Mouse (Mus musculus): ENCODE data around the gene Hlcs. TPM values are rescaled to one million over a fixed set of nuclear protein-coding genes. Genes with fewer than 3 reads are reported as not detected.

Gene Hlcs
- polyA plus RNA-seq, 1 experiment from 2014 or later, result 8.0 TPM

- no peak overlapping the region for H3K27ac ChIP-seq
- ATAC-seq (ENCODE audit: low FRiP score), result no peak
- no peak overlapping the region for H3K9ac ChIP-seq
- no peak overlapping the region for H3K4me2 ChIP-seq
- no peaks in the 10 kb centered on the region for H3K9me3 ChIP-seq
- H3K27me3 ChIP-seq, result peaks cover 93% of the 10 kb centered on the region
- no peak overlapping the region for H3K4me3 ChIP-seq
- peaks cover 21% of the 10 kb centered on the region for H3K4me1 ChIP-seq (replicated peaks)
- 73% methylated on average over 12 of the region's 12 CpGs for WGBS
- H3K36me3 ChIP-seq, result 0 out of 2 replicates have a peak, but pooled peaks cover 5% of the 10 kb centered on the region
These were observed 82.3 kb downstream of the Hlcs start for GRCm38 (mm10) chr16:94230909-94231575.

DNA sequence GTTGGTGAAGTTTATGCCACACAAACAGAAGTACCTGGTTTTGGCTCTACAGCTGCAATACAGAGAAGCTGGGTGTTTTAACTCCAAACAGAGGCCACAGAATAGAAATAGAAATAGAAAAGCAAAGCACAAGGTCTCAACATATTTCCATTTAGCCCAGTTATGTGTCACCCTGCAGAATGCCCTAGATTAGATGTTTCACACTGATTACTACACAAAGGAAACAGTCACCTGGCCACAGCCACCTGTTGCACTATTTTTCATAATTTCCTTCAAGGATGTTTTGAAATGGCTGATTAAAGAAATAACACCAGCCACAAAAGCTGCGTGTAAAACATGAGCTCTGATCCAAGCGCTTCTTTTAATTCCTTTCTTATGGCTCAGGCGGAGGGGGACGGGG is 82.9 kb downstream of the Hlcs start:
- 89% methylated on average over 4 of the region's 4 CpGs for WGBS
- Histone ChIP-seq H3K9ac (no peak overlapping the region), H3K4me3 (no peak overlapping the region), H3K27ac (no peak overlapping the region), H3K4me1 (replicated peaks) (peaks cover 22% of the 10 kb centered on the region), H3K4me2 (no peak overlapping the region), H3K9me3 (no peaks in the 10 kb centered on the region), H3K36me3 (0 out of 2 replicates have a peak, but pooled peaks cover 5% of the 10 kb centered on the region), H3K27me3 (peaks cover 93% of the 10 kb centered on the region)
- ATAC-seq (ENCODE audit: low FRiP score), result no peak

- whole genome bisulfite sequencing, result 94% methylated on average over 7 of the region's 7 CpGs
- no peak overlapping the region for H3K9ac ChIP-seq
- ATAC-seq (ENCODE audit: low FRiP score), result no peak
- peaks cover 22% of the 10 kb centered on the region for H3K4me1 ChIP-seq (replicated peaks)
- no peak overlapping the region for H3K27ac ChIP-seq
- no peak overlapping the region for H3K4me2 ChIP-seq
- H3K36me3 ChIP-seq, result 0 out of 2 replicates have a peak, but pooled peaks cover 5% of the 10 kb centered on the region
- H3K4me3 ChIP-seq, result no peak overlapping the region
- H3K9me3 ChIP-seq, result no peaks in the 10 kb centered on the region
- peaks cover 93% of the 10 kb centered on the region for H3K27me3 ChIP-seq
These were observed 83.5 kb downstream of the Hlcs start for GRCm38 (mm10) chr16:94229890-94230289.

DNA sequence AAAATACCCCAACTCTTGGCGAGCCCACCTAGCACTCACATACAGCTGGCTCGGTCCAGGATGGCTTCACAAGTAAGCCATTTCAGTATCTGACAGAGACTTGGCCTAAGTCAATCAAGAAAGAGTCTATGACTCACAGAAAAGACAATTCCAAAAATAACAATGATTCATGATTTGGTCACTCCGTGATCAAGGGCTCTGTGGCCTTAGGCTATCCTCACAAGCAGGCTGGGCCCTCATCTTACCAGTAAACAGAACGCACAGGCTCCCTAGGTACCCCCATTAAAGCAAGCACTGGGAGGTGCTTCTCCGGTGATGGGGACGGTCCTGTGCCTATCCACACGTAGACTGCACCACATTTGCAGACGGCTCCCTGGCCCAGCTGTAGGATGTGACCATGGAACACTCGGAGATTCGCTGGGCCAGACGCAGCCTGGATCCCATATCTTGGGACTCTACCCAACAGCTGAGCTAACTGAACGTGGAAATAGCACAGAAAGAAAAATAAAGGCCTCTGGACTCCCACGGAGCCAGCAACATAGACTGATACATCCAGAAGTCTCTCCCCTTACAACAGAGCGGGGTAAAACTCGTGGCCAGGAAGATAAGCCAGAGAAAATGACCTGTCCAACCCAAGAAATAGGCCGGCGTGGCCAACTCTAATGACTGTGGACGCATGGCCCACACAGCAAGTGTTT is 84.4 kb downstream of the Hlcs start:
- WGBS, result 83% methylated on average over 18 of the region's 18 CpGs
- peaks cover 93% of the 10 kb centered on the region for H3K27me3 ChIP-seq
- no peak overlapping the region for H3K27ac ChIP-seq
- peaks cover 22% of the 10 kb centered on the region for H3K4me1 ChIP-seq (replicated peaks)
- no peak overlapping the region for H3K4me3 ChIP-seq
- H3K9ac ChIP-seq, result no peak overlapping the region
- H3K9me3 ChIP-seq, result no peaks in the 10 kb centered on the region
- 0 out of 2 replicates have a peak, but pooled peaks cover 5% of the 10 kb centered on the region for H3K36me3 ChIP-seq
- H3K4me2 ChIP-seq, result no peak overlapping the region
- ATAC-seq (ENCODE audit: low FRiP score), result no peak

DNA sequence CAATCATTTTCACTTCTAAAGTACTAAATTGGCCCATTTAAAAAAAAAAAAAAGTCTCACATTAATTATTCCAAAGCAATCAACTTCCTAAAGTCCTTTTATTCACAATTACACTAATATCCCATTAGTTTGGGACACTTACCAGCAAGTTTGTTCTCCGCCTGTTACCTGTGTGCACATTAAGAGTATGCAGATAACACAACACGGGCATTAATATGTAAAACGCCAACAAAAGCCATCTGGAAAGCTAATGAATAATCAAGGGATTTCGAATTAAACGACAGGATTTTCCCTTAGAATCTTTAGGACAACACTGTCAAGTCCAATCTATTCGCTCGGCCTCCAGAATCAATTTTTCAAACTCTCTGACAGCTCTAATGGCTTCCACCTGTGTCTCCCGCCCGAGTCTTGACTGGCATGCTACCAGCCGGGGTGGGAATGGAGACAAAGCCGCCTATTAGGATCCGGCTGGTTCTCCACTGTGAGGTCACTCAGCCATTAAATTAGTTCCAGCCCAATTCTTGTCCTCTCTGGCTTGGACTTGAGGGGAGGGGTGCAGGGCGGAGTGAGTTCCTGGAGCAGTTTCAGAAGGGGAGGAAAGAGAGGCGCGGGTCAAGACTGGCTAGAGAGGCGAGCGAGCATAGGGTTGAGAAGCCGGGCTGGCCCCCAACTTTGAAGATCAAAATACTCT is 85.9 kb downstream of the Hlcs start:
- H3K4me3 ChIP-seq, result no peak overlapping the region
- 0 out of 2 replicates have a peak overlapping the region, but pooled peaks have one; percentile 2 for H3K4me2 ChIP-seq
- 11% methylated on average over 18 of the region's 18 CpGs for WGBS
- no peaks in the 10 kb centered on the region for H3K9me3 ChIP-seq
- H3K9ac ChIP-seq, result no peak overlapping the region
- no peak overlapping the region for H3K27ac ChIP-seq
- ATAC-seq (ENCODE audit: low FRiP score), result peak; percentile 91
- H3K27me3 ChIP-seq, result peaks cover 94% of the 10 kb centered on the region
- 0 out of 2 replicates have a peak, but pooled peaks cover 5% of the 10 kb centered on the region for H3K36me3 ChIP-seq
- H3K4me1 ChIP-seq (replicated peaks), result peaks cover 22% of the 10 kb centered on the region

DNA sequence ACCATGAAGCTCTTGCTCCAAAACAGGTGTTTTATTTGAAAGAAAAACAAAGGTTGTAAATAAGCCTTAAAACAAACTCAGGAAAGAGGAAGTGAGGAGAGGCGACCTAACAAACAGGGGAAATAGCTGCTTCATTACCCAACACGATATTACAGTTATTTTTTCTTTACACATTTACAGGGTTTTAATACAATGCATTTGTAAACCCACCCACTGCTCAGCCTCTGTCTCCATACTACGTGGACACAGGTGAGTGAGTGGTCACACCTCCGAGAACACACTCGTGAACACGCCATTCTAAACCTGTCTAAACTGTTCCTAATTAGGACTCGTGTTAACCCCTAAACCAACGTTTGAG is 90.0 kb downstream of the Hlcs start:
- Histone ChIP-seq H3K4me3 (no peak overlapping the region), H3K27me3 (peaks cover 89% of the 10 kb centered on the region), H3K9me3 (no peaks in the 10 kb centered on the region), H3K4me1 (replicated peaks) (peaks cover 19% of the 10 kb centered on the region), H3K27ac (no peak overlapping the region), H3K4me2 (no peak overlapping the region), H3K36me3 (no peaks in the 10 kb centered on the region), H3K9ac (no peak overlapping the region)
- 87% methylated on average over 8 of the region's 8 CpGs for WGBS
- ATAC-seq (ENCODE audit: low FRiP score), result no peak

GRCm38 (mm10) chr16:94222646-94223362 is 90.6 kb downstream of the Hlcs start:
- Histone ChIP-seq H3K27me3 (peaks cover 88% of the 10 kb centered on the region), H3K9ac (no peak overlapping the region), H3K27ac (no peak overlapping the region), H3K36me3 (no peaks in the 10 kb centered on the region), H3K4me1 (replicated peaks) (peaks cover 17% of the 10 kb centered on the region), H3K4me3 (no peak overlapping the region), H3K4me2 (no peak overlapping the region), H3K9me3 (no peaks in the 10 kb centered on the region)
- no peak for ATAC-seq (ENCODE audit: low FRiP score)
- WGBS, result 77% methylated on average over 11 of the region's 11 CpGs

DNA sequence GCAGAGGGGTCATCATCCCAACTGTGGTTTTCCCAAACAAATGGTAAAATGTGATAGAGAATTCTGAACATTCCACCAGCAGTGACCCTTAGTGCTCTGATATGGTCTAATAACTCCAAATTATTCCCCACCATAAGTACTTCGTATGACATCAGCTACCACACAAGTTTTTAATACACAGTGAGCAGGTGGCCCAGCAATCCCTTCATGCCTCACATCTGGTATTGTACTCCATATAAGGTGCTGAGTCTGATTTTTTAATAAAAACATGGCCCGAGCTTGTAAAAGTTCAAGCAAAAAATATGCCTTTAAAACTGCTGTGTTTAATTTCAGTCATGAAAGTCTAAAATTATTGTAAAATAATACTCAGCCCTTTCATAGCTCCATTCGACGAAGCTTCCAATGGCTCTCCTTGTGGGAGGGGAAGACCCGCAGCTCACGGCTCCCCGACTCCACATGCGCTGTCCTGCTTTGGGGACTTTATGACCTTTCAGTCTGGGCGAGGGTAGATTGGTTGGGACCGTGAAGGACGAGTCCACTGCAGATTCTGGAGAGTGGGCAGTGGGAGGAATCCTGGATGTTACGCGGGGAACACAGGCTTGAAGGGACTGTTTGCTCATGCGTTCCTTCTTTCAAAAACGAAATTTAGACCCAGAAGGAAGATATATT is 102.5 kb downstream of the Hlcs start:
- H3K27me3 ChIP-seq, result peaks cover 24% of the 10 kb centered on the region
- 89% methylated on average over 15 of the region's 15 CpGs for WGBS

DNA sequence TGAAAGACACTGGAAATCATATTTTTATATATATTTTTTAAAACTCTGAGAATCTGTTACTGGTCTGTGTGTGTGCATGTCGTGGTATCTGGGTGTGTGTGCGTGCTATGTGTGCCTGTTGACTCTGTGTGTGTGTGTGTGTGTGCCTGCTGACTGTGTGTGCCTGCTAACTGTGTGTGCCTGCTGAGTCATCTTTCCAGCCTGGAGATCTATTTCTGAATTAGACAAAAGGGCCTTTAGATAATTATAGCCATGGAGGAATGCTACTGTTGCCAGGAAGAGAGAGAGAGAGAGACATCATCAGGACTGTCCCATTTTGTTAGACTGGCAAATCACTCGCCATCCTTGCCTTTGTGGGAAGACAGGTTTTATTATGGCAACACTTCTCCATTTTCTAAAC is 103.7 kb downstream of the Hlcs start:
- 0 out of 2 replicates have a peak, but pooled peaks cover 10% of the 10 kb centered on the region for H3K9me3 ChIP-seq
- peaks cover 5% of the 10 kb centered on the region; the same call in 1 of the 2 replicates for H3K4me1 ChIP-seq (replicated peaks)
- no peak overlapping the region for H3K27ac ChIP-seq
- no peak overlapping the region for H3K4me3 ChIP-seq
- H3K36me3 ChIP-seq, result no peaks in the 10 kb centered on the region
- H3K27me3 ChIP-seq, result peaks cover 13% of the 10 kb centered on the region
- no peak overlapping the region for H3K9ac ChIP-seq
- 69% methylated on average over 3 of the region's 3 CpGs for WGBS
- ATAC-seq (ENCODE audit: low FRiP score), result no peak
- no peak overlapping the region for H3K4me2 ChIP-seq

More for the DNA sequence above, 102.5 kb downstream of the Hlcs start:
- H3K4me1 ChIP-seq (replicated peaks), result peaks cover 5% of the 10 kb centered on the region; the same call in 1 of the 2 replicates
- no peak overlapping the region for H3K9ac ChIP-seq
- no peak for ATAC-seq (ENCODE audit: low FRiP score)
- no peaks in the 10 kb centered on the region for H3K36me3 ChIP-seq
- H3K4me2 ChIP-seq, result no peak overlapping the region
- H3K27ac ChIP-seq, result no peak overlapping the region
- no peak overlapping the region for H3K4me3 ChIP-seq
- H3K9me3 ChIP-seq, result 0 out of 2 replicates have a peak, but pooled peaks cover 10% of the 10 kb centered on the region

GRCm38 (mm10) chr16:94208826-94209225 is 104.5 kb downstream of the Hlcs start:
- Histone ChIP-seq H3K9me3 (0 out of 2 replicates have a peak, but pooled peaks cover 10% of the 10 kb centered on the region), H3K9ac (no peak overlapping the region), H3K4me1 (replicated peaks) (peaks cover 5% of the 10 kb centered on the region; the same call in 1 of the 2 replicates), H3K27ac (no peak overlapping the region), H3K4me2 (no peak overlapping the region), H3K4me3 (no peak overlapping the region), H3K27me3 (peaks cover 12% of the 10 kb centered on the region; the same call in 1 of the 2 replicates), H3K36me3 (no peaks in the 10 kb centered on the region)
- ATAC-seq (ENCODE audit: low FRiP score), result no peak
- WGBS, result 78% methylated on average over 10 of the region's 10 CpGs

GRCm38 (mm10) chr16:94208152-94208551 is 105.2 kb downstream of the Hlcs start:
- WGBS, result 90% methylated on average over 6 of the region's 6 CpGs
- no peak overlapping the region for H3K4me2 ChIP-seq
- H3K9ac ChIP-seq, result no peak overlapping the region
- H3K36me3 ChIP-seq, result no peaks in the 10 kb centered on the region
- 0 out of 2 replicates have a peak, but pooled peaks cover 8% of the 10 kb centered on the region for H3K9me3 ChIP-seq
- peaks cover 5% of the 10 kb centered on the region; the same call in 1 of the 2 replicates for H3K4me1 ChIP-seq (replicated peaks)
- H3K27me3 ChIP-seq, result peaks cover 12% of the 10 kb centered on the region; the same call in 1 of the 2 replicates
- ATAC-seq (ENCODE audit: low FRiP score), result no peak
- H3K4me3 ChIP-seq, result no peak overlapping the region
- H3K27ac ChIP-seq, result no peak overlapping the region
